Mouse (Mus musculus): ENCODE measurements at regions not wholly inside any gene's neighbourhood (a gene's known extent, or its start where the extent isn't known, plus 50 kb on each side); places are given as distances from the start of the nearest gene placed in this dataset.

GRCm38 (mm10) chr8:77774551-77775335 lies 50.5 kb upstream of the Ednra start:
- peak; percentile 19 for DNase-seq

- no peak for DNase-seq
Observed at GRCm38 (mm10) chr8:77775526-77775925, 51.3 kb upstream of the Ednra start.

- no peak for DNase-seq
Observed at GRCm38 (mm10) chr8:77777597-77777996, 53.3 kb upstream of the Ednra start.

- DNase-seq, result no peak
Observed at GRCm38 (mm10) chr8:77785676-77786255, 61.5 kb upstream of the Ednra start.

GRCm38 (mm10) chr8:77794911-77795310 lies 70.6 kb upstream of the Ednra start:
- no peak for DNase-seq

- no peak for DNase-seq
Observed at GRCm38 (mm10) chr8:77803147-77803903, 79.1 kb upstream of the Ednra start.

- DNase-seq, result no peak
Observed at GRCm38 (mm10) chr8:77804536-77804935, 80.3 kb upstream of the Ednra start.

- no peak for DNase-seq
Observed at GRCm38 (mm10) chr8:77804956-77805355, 80.7 kb upstream of the Ednra start.

GRCm38 (mm10) chr8:77805657-77806056 lies 81.4 kb upstream of the Ednra start:
- no peak for DNase-seq

- peak; percentile 63 for DNase-seq
Observed at GRCm38 (mm10) chr8:77814796-77815647, 90.8 kb upstream of the Ednra start.

GRCm38 (mm10) chr8:77815648-77815971 lies 91.3 kb upstream of the Ednra start:
- DNase-seq, result no peak

- no peak for DNase-seq
Observed at GRCm38 (mm10) chr8:77816217-77816616, 92.0 kb upstream of the Ednra start.

- DNase-seq, result no peak
Observed at GRCm38 (mm10) chr8:77825786-77826185, 101.5 kb upstream of the Ednra start.

- DNase-seq, result no peak
Observed at GRCm38 (mm10) chr8:77826255-77826654, 102.0 kb upstream of the Ednra start.

- peak; percentile 35 for DNase-seq
Observed at GRCm38 (mm10) chr8:77828079-77828478, 103.8 kb upstream of the Ednra start.

- DNase-seq, result peak; percentile 82
Observed at GRCm38 (mm10) chr8:77829126-77829748, 105.0 kb upstream of the Ednra start.

- DNase-seq, result peak; percentile 52
Observed at GRCm38 (mm10) chr8:77829764-77830163, 105.5 kb upstream of the Ednra start.

- no peak for DNase-seq
Observed at GRCm38 (mm10) chr8:77834283-77834682, 110.0 kb upstream of the Ednra start.

GRCm38 (mm10) chr8:77836902-77837489 lies 112.7 kb upstream of the Ednra start:
- DNase-seq, result no peak

- peak; percentile 73 for DNase-seq
Observed at GRCm38 (mm10) chr8:77842392-77843139, 118.3 kb upstream of the Ednra start.

- DNase-seq, result no peak
Observed at GRCm38 (mm10) chr8:77843229-77843628, 119.0 kb upstream of the Ednra start.

All from embryo, embryonic 11 days (tissue).